Mouse (Mus musculus) adrenal gland, postnatal 10 days (tissue): ENCODE measurements around the gene Thra. TPM values are rescaled to one million over a fixed set of nuclear protein-coding genes. Genes with fewer than 3 reads are reported as not detected.
"Not testable (repeated sequence)": the region's sequence is repeated elsewhere in the genome, so short reads cannot be mapped to it uniquely, and the experiment has no call there.

Source experiments
- DNase-seq: peaks from one replicate; pipeline ENCODE4 v3.0.0; 2021; ENCODE audit warnings: mixed read lengths
- long read RNA-seq, 2 experiments: library from polyadenylated mRNA; stranded (forward); transcript quantifications; one replicate each; pipeline ENCODE4 v2.0.0; 2021
- total RNA-seq, 2 experiments: library from RNA; stranded (reverse); gene quantifications; 2 replicates each; pipeline ENCODE4 v1.2.3; 2021

The Thra gene
- total RNA-seq = 100 to 1,000 TPM; 135 to 184 TPM
- long read RNA-seq, experiment 1, transcript Thra-201 (10 exons, 2,452 nt) = major isoform, 17 of 93 reads
- long read RNA-seq, experiment 1, transcript Thra-202 (9 exons, 2,246 nt) = minor isoform, 5 of 93 reads
- long read RNA-seq, experiment 1, partial matches to known transcripts = 54 of 93 reads
- long read RNA-seq, experiment 1, other reads (novel, unspliced or antisense) = 15 of 93 reads
- long read RNA-seq, experiment 2, partial matches to known transcripts = 8 of 34 reads
- long read RNA-seq, experiment 2, other reads (novel, unspliced or antisense) = 23 of 34 reads

- peak; percentile 85 for DNase-seq
These were observed at the start of gene Thra for GRCm38 (mm10) chr11:98740393-98741050. Thra (plus strand) TSS chr11:98740638.

GRCm38 (mm10) chr11:98693201-98693600 is 47.2 kb upstream of the Thra start:
- DNase-seq = no peak

- no peak for DNase-seq
These were observed 46.7 kb upstream of the Thra start for GRCm38 (mm10) chr11:98693746-98694145.

GRCm38 (mm10) chr11:98694301-98694700 is 46.1 kb upstream of the Thra start:
- DNase-seq = no peak

- DNase-seq = no peak
These were observed 45.0 kb upstream of the Thra start for GRCm38 (mm10) chr11:98695408-98695807.

GRCm38 (mm10) chr11:98696454-98697216 is 43.8 kb upstream of the Thra start:
- DNase-seq = no peak

- no peak for DNase-seq
These were observed 43.2 kb upstream of the Thra start for GRCm38 (mm10) chr11:98697225-98697624.

- DNase-seq = no peak
These were observed 41.4 kb upstream of the Thra start for GRCm38 (mm10) chr11:98698849-98699640.

GRCm38 (mm10) chr11:98699911-98700310 is 40.5 kb upstream of the Thra start:
- DNase-seq = peak; percentile 88

- DNase-seq = no peak
These were observed 39.2 kb upstream of the Thra start, which contains the start of gene Csf3 for GRCm38 (mm10) chr11:98701213-98701670. Csf3 (plus strand) TSS chr11:98701263.

GRCm38 (mm10) chr11:98702323-98702722 is 38.1 kb upstream of the Thra start:
- DNase-seq = no peak

- no peak for DNase-seq
These were observed 35.4 kb upstream of the Thra start for GRCm38 (mm10) chr11:98705021-98705420.

- no peak for DNase-seq
These were observed 32.8 kb upstream of the Thra start for GRCm38 (mm10) chr11:98707401-98708281.

GRCm38 (mm10) chr11:98708282-98708956 is 32.0 kb upstream of the Thra start:
- DNase-seq = no peak

GRCm38 (mm10) chr11:98709001-98709741 is 31.3 kb upstream of the Thra start:
- no peak for DNase-seq

GRCm38 (mm10) chr11:98710416-98711045 is 29.9 kb upstream of the Thra start:
- peak; percentile 90 for DNase-seq

GRCm38 (mm10) chr11:98711046-98711434 is 29.4 kb upstream of the Thra start:
- no peak for DNase-seq

GRCm38 (mm10) chr11:98712009-98712408 is 28.4 kb upstream of the Thra start:
- not testable (repeated sequence) for DNase-seq

- DNase-seq = no peak
These were observed 26.7 kb upstream of the Thra start for GRCm38 (mm10) chr11:98713703-98714102.
